Comparison of ENCODE assay signal across 9 mouse cellular contexts in the genomic region with DNA sequence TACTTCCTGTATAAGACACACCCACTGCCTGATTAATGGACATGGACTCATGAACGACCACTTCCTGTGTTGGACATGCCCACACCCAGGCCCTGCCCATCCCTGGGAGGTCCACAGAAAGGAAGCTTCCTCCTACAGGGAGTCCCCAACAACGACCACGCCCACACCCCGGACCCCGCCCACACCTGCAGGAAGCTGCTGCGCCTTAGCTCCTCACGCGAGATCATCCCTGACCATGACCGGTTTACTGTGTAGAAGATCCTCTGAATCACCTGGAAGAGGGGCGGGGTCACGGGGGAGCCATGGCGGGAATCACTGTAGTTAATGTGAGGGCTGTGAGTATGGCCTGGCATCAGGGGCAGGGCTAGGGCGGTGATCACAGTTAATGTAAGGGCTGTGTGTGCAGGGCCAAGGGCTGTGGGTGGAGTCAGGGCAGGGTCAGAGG. TPM values are rescaled to one million over a fixed set of nuclear protein-coding genes. Genes with fewer than 3 reads are reported as not detected.
DNase-seq lines count a peak whose midpoint lies in the region; ATAC-seq and TF ChIP-seq lines count a peak whose summit lies in the region.
"Had no signal": no experiment of that assay in that cellular context is flagged by ENCODE, and none has a peak within 500 bp of the region (broad histone marks: within the 10 kb centered on the region; RNA-seq: fewer than 3 reads in every experiment).

No protein-coding gene starts in this region.

- H3K27me3 ChIP-seq in MEL (ENCODE audit: control insufficient read depth in 1 of 2, insufficient read depth in 2 of 2, low read length in 2 of 2), result peaks cover 0 to 1% of the 10 kb centered on the region in 2 experiments; a peak in 1 of 4 replicates
- H3K27me3 ChIP-seq in embryonic facial prominence, embryonic 12.5 days, result no peaks in the 10 kb centered on the region
- H3K27me3 ChIP-seq in hindbrain, embryonic 12.5 days, result no peaks in the 10 kb centered on the region
- H3K27me3 ChIP-seq in midbrain, embryonic 13.5 days, result no peaks in the 10 kb centered on the region

- no peak overlapping the region for H3K9ac ChIP-seq in MEL (ENCODE audit: control insufficient read depth, low read depth, low read length, poor library complexity, severe bottlenecking)
- H3K9ac ChIP-seq in embryonic facial prominence, embryonic 12.5 days, result no peak overlapping the region
- H3K9ac ChIP-seq in hindbrain, embryonic 12.5 days, result no peak overlapping the region
- no peak overlapping the region for H3K9ac ChIP-seq in midbrain, embryonic 13.5 days (replicated peaks)

- no peak overlapping the region for H3K4me3 ChIP-seq in MEL (ENCODE audit: control insufficient read depth in 1 of 2, insufficient read depth in 1 of 2, low read depth in 2 of 2, low read length in 2 of 2)
- no peak overlapping the region for H3K4me3 ChIP-seq in embryonic facial prominence, embryonic 12.5 days
- no peak overlapping the region for H3K4me3 ChIP-seq in hindbrain, embryonic 12.5 days
- H3K4me3 ChIP-seq in midbrain, embryonic 13.5 days (replicated peaks), result no peak overlapping the region

- TF ChIP-seq EP300 in MEL (IDR thresholded peaks at IDR 0.05; ENCODE audit: low read depth in 1 of 2, low read length in 2 of 2), result no peak

- TF ChIP-seq RAD21 in MEL (IDR thresholded peaks at IDR 0.05; ENCODE audit: low read depth, low read length), result no peak

- 94% methylated on average over 13 of the region's 13 CpGs for WGBS in embryonic facial prominence, embryonic 12.5 days
- WGBS in hindbrain, embryonic 12.5 days, result 94% methylated on average over 13 of the region's 13 CpGs
- WGBS in midbrain, embryonic 13.5 days, result 95% methylated on average over 13 of the region's 13 CpGs

- no peak for TF ChIP-seq CTCF in MEL (IDR thresholded peaks at IDR 0.05 in 2 of 3, conservative IDR thresholded peaks at IDR 0.05 in 1 of 3; ENCODE audit: control insufficient read depth in 1 of 3, insufficient read depth in 1 of 3, low read depth in 2 of 3, low read length in 3 of 3, poor library complexity in 1 of 3, severe bottlenecking in 1 of 3)

- H3K9me3 ChIP-seq in MEL (replicated peaks; ENCODE audit: insufficient read depth, low read length), result no peaks in the 10 kb centered on the region
- H3K9me3 ChIP-seq in embryonic facial prominence, embryonic 12.5 days, result peaks cover 33% of the 10 kb centered on the region
- H3K9me3 ChIP-seq in hindbrain, embryonic 12.5 days (replicated peaks), result peaks cover 34% of the 10 kb centered on the region
- H3K9me3 ChIP-seq in midbrain, embryonic 13.5 days, result peaks cover 33% of the 10 kb centered on the region

- intact Hi-C loops in left cerebral cortex, postnatal 25 days (cut with DNase I), result no loop called here

- TF ChIP-seq POLR2A in MEL (IDR thresholded peaks at IDR 0.05; ENCODE audit: control insufficient read depth in 1 of 2, insufficient read depth in 1 of 2, low read depth in 1 of 2, low read length in 2 of 2, poor library complexity in 1 of 2), result no peak

- H3K4me2 ChIP-seq in embryonic facial prominence, embryonic 12.5 days (replicated peaks), result no peak overlapping the region
- H3K4me2 ChIP-seq in hindbrain, embryonic 12.5 days (replicated peaks), result no peak overlapping the region
- no peak overlapping the region for H3K4me2 ChIP-seq in midbrain, embryonic 13.5 days (replicated peaks)

- no peaks in the 10 kb centered on the region for H3K36me3 ChIP-seq in MEL (ENCODE audit: control insufficient read depth in 1 of 2, insufficient read depth in 2 of 2, low read length in 2 of 2)
- peaks cover 36% of the 10 kb centered on the region for H3K36me3 ChIP-seq in embryonic facial prominence, embryonic 12.5 days
- peaks cover 37% of the 10 kb centered on the region for H3K36me3 ChIP-seq in hindbrain, embryonic 12.5 days
- peaks cover 38% of the 10 kb centered on the region for H3K36me3 ChIP-seq in midbrain, embryonic 13.5 days

- no peaks in the 10 kb centered on the region for H3K4me1 ChIP-seq in MEL (ENCODE audit: control insufficient read depth in 1 of 2, insufficient read depth in 2 of 2, low read length in 2 of 2)
- no peaks in the 10 kb centered on the region for H3K4me1 ChIP-seq in embryonic facial prominence, embryonic 12.5 days
- H3K4me1 ChIP-seq in hindbrain, embryonic 12.5 days, result no peaks in the 10 kb centered on the region
- no peaks in the 10 kb centered on the region for H3K4me1 ChIP-seq in midbrain, embryonic 13.5 days (replicated peaks)

- DNase-seq in kidney, adult 8-10 months, result peak; percentile 10 to 38
- no peak for DNase-seq in kidney, adult 18-20 months
- DNase-seq in MEL (ENCODE audit: low read depth, low spot score), result peak; percentile 49
- peak; percentile 2 to 3 for DNase-seq in left cerebral cortex, postnatal 25 days (ENCODE audit: low spot score in 2 of 2)
- DNase-seq in thymus, postnatal 0 days (ENCODE audit: low spot score), result peak; percentile 14

- no peaks in the 10 kb centered on the region for H3K79me2 ChIP-seq in MEL (ENCODE audit: control insufficient read depth, insufficient read depth, low read length, poor library complexity)

- ATAC-seq in embryonic facial prominence, embryonic 12.5 days (ENCODE audit: insufficient number of reproducible peaks, insufficient read depth, low FRiP score, low TSS enrichment), result peak; percentile 74
- peak; percentile 69 for ATAC-seq in hindbrain, embryonic 12.5 days (ENCODE audit: low FRiP score)
- ATAC-seq in midbrain, embryonic 13.5 days, result peak; percentile 74

- no peak overlapping the region for H3K27ac ChIP-seq in MEL (ENCODE audit: control insufficient read depth, low read depth, low read length)
- H3K27ac ChIP-seq in embryonic facial prominence, embryonic 12.5 days, result no peak overlapping the region
- H3K27ac ChIP-seq in hindbrain, embryonic 12.5 days, result no peak overlapping the region
- H3K27ac ChIP-seq in midbrain, embryonic 13.5 days, result no peak overlapping the region

TF ChIP-seq in MEL, 35 proteins besides CTCF, POLR2A, EP300 and RAD21:
- no peak for TF ChIP-seq GATA1 (IDR thresholded peaks at IDR 0.05; ENCODE audit: low read depth, low read length)
- no peak for TF ChIP-seq UBTF (IDR thresholded peaks at IDR 0.05; ENCODE audit: borderline replicate concordance, insufficient read depth, low read depth, low read length)
- TF ChIP-seq RCOR1 (IDR thresholded peaks at IDR 0.05; ENCODE audit: low read depth, low read length), result no peak
- no peak for TF ChIP-seq HCFC1 (IDR thresholded peaks at IDR 0.05; ENCODE audit: low read depth, low read length)
- TF ChIP-seq ZC3H11A (IDR thresholded peaks at IDR 0.05; ENCODE audit: low read depth, low read length), result no peak
- TF ChIP-seq ZKSCAN1 (IDR thresholded peaks at IDR 0.05; ENCODE audit: low read depth, low read length), result no peak
- no peak for TF ChIP-seq BHLHE40 (IDR thresholded peaks at IDR 0.05; ENCODE audit: borderline replicate concordance, low read depth, low read length)
- TF ChIP-seq SMC3 (IDR thresholded peaks at IDR 0.05; ENCODE audit: low read depth, low read length), result no peak
- TF ChIP-seq MAZ (IDR thresholded peaks at IDR 0.05; ENCODE audit: low read depth, low read length), result no peak
- no peak for TF ChIP-seq NRF1 (IDR thresholded peaks at IDR 0.05; ENCODE audit: insufficient read depth, low read depth, low read length, poor library complexity, severe bottlenecking)
- TF ChIP-seq MYC (IDR thresholded peaks at IDR 0.05; ENCODE audit: low read depth, low read length), result no peak
- TF ChIP-seq ZNF384 (IDR thresholded peaks at IDR 0.05; ENCODE audit: low read depth, low read length), result no peak
- TF ChIP-seq MXI1 (IDR thresholded peaks at IDR 0.05; ENCODE audit: low read depth, low read length), result no peak
- no peak for TF ChIP-seq SIN3A (IDR thresholded peaks at IDR 0.05; ENCODE audit: low read length)
- TF ChIP-seq ELF1 (IDR thresholded peaks at IDR 0.05; ENCODE audit: low read depth, low read length), result no peak
- no peak for TF ChIP-seq MYB (IDR thresholded peaks at IDR 0.05; ENCODE audit: low read depth, low read length)
- no peak for TF ChIP-seq MEF2A (IDR thresholded peaks at IDR 0.05; ENCODE audit: extremely low read depth, insufficient replicate concordance, low read depth, low read length, poor library complexity, severe bottlenecking)
- no peak for TF ChIP-seq ETS1 (IDR thresholded peaks at IDR 0.05; ENCODE audit: low read depth, low read length)

RNA-seq across cellular contexts. Expression of a gene that starts 37.3 kb away (rescaled TPM):
- 17.4 and 18.3 TPM in 2 replicates for total RNA-seq in MEL (2012; rRNA removed)
- 10 to 100 TPM in 1 of 2 experiments, not detected in 1; 78.1 TPM for polyA plus RNA-seq in MEL (2012; ENCODE audit: insufficient read depth in 1 of 2, insufficient read length in 2 of 2, low read depth in 1 of 2, low replicate concordance in 2 of 2, missing spikeins in 1 of 2)
- polyA plus RNA-seq in embryonic facial prominence, embryonic 12.5 days (2016; fragmentation: Nextera tagmentation; extraction: Ambion mirVana), result 141 and 158 TPM in 2 replicates
- polyA plus RNA-seq in hindbrain, embryonic 12.5 days (2016; fragmentation: Nextera tagmentation; extraction: Ambion mirVana), result 186 and 188 TPM in 2 replicates
- total RNA-seq in left cerebral cortex, postnatal 25 days (2021), result 10 to 100 TPM; 83.5 to 95.9 TPM
- polyA plus RNA-seq in midbrain, embryonic 13.5 days (2015; fragmentation: Nextera tagmentation; extraction: Ambion mirVana), result 166 and 188 TPM in 2 replicates
- 83.2 and 101 TPM in 2 replicates for polyA plus RNA-seq in thymus, postnatal 0 days (2015; fragmentation: Nextera tagmentation; extraction: Ambion mirVana)

RNA-seq across cellular contexts. Expression of a gene that starts 54.2 kb away (rescaled TPM):
- total RNA-seq in MEL (2012; rRNA removed), result not detected in 2 replicates
- polyA plus RNA-seq in MEL (2012; ENCODE audit: insufficient read depth in 1 of 2, insufficient read length in 2 of 2, low read depth in 1 of 2, low replicate concordance in 2 of 2, missing spikeins in 1 of 2), result not detected
- not detected in 2 replicates for polyA plus RNA-seq in embryonic facial prominence, embryonic 12.5 days (2016; fragmentation: Nextera tagmentation; extraction: Ambion mirVana)
- not detected in 2 replicates for polyA plus RNA-seq in hindbrain, embryonic 12.5 days (2016; fragmentation: Nextera tagmentation; extraction: Ambion mirVana)
- total RNA-seq in left cerebral cortex, postnatal 25 days (2021), result not detected
- not detected in 2 replicates for polyA plus RNA-seq in midbrain, embryonic 13.5 days (2015; fragmentation: Nextera tagmentation; extraction: Ambion mirVana)
- polyA plus RNA-seq in thymus, postnatal 0 days (2015; fragmentation: Nextera tagmentation; extraction: Ambion mirVana), result not detected in 2 replicates
- total RNA-seq: left cerebral cortex, postnatal 14 days had no signal
